Mouse (Mus musculus) retina, postnatal 1 day (tissue): ENCODE measurements at regions not wholly inside any gene's neighbourhood (a gene's known extent, or its start where the extent isn't known, plus 50 kb on each side); places are given as distances from the start of the nearest gene placed in this dataset.
A peak's percentile ranks its signal among the peaks of the same experiment; 100 is the strongest.

Source experiments
- DNase-seq: peaks from one replicate; pipeline ENCODE4 v3.0.0-alpha.2; 2012

- no peak for DNase-seq
These were observed 201.8 kb upstream of the Gm11042 start for GRCm38 (mm10) chr12:74518032-74518431.

GRCm38 (mm10) chr12:74516527-74516926, 200.3 kb upstream of the Gm11042 start:
- peak; percentile 78 for DNase-seq

- DNase-seq = no peak
These were observed 186.6 kb upstream of the Gm11042 start for GRCm38 (mm10) chr12:74502791-74503190.

- DNase-seq = no peak
These were observed 161.4 kb upstream of the Gm11042 start for GRCm38 (mm10) chr12:74477619-74478018.

- DNase-seq = no peak
These were observed 158.5 kb upstream of the Gm11042 start for GRCm38 (mm10) chr12:74474741-74475140.

- DNase-seq = peak; percentile 66
These were observed 142.3 kb upstream of the Gm11042 start for GRCm38 (mm10) chr12:74458521-74458920.

- no peak for DNase-seq
These were observed 136.3 kb upstream of the Gm11042 start for GRCm38 (mm10) chr12:74452375-74453090.

- DNase-seq = no peak
These were observed 132.1 kb upstream of the Gm11042 start for GRCm38 (mm10) chr12:74448248-74448647.

- DNase-seq = no peak
These were observed 118.7 kb upstream of the Gm11042 start for GRCm38 (mm10) chr12:74434874-74435273.

GRCm38 (mm10) chr12:74414738-74415137, 98.5 kb upstream of the Gm11042 start:
- DNase-seq = no peak

GRCm38 (mm10) chr12:74410511-74410910, 94.3 kb upstream of the Gm11042 start:
- DNase-seq = no peak

GRCm38 (mm10) chr12:74407591-74408095, 91.4 kb upstream of the Gm11042 start:
- DNase-seq = no peak

- DNase-seq = no peak
These were observed 73.6 kb upstream of the Gm11042 start for GRCm38 (mm10) chr12:74389811-74390210.
